Mouse (Mus musculus) forebrain, embryonic 11.5 days (tissue): ENCODE results near the gene Mta1. TPM values are rescaled to one million over a fixed set of nuclear protein-coding genes. Genes with fewer than 3 reads are reported as not detected.

Experiments used
- ATAC-seq: fragments of 200-750 bp; cut with Nextera tagmentation; replicated peaks from 2 replicates; pipeline ENCODE4 v1.8.0; 2017; ENCODE audit warnings: moderate TSS enrichment; ENCODE audit not compliant: low FRiP score
- DNase-seq: peaks from one replicate; pipeline ENCODE4 v3.0.0-alpha.2; 2017; ENCODE audit warnings: low spot score
- H3K27ac ChIP-seq: fragments of 300-500 bp; sonication (generic); 2 replicates; pipeline ENCODE4 v1.5.1; 2014; ENCODE audit warnings: low read depth, low read length
- H3K27me3 ChIP-seq: fragments of 300-500 bp; sonication (generic); 2 replicates; pipeline ENCODE4 v1.6.1; 2014; ENCODE audit warnings: mild to moderate bottlenecking, low read length, mixed read lengths; ENCODE audit not compliant: control insufficient read depth, insufficient read depth
- H3K36me3 ChIP-seq: fragments of 300-500 bp; sonication (generic); 2 replicates; pipeline ENCODE4 v1.6.1; 2014; ENCODE audit warnings: mild to moderate bottlenecking, low read length, moderate library complexity, mixed read lengths; ENCODE audit not compliant: control insufficient read depth, insufficient read depth
- H3K4me1 ChIP-seq: fragments of 300-500 bp; sonication (generic); replicated peaks from 2 replicates; pipeline ENCODE4 v1.6.1; 2014; ENCODE audit warnings: low read length, mixed read lengths; ENCODE audit not compliant: control insufficient read depth, insufficient read depth
- H3K4me2 ChIP-seq: fragments of 300-500 bp; sonication (generic); 2 replicates; pipeline ENCODE4 v1.6.1; 2014; ENCODE audit warnings: low read depth, mild to moderate bottlenecking, low read length, moderate library complexity, mixed read lengths; ENCODE audit not compliant: severe bottlenecking
- H3K4me3 ChIP-seq: fragments of 300-500 bp; sonication (generic); 2 replicates; pipeline ENCODE4 v1.5.1; 2014; ENCODE audit warnings: low read depth, low read length
- H3K9ac ChIP-seq: fragments of 300-500 bp; sonication (generic); 2 replicates; pipeline ENCODE4 v1.6.1; 2014; ENCODE audit warnings: low read length
- H3K9me3 ChIP-seq: fragments of 300-500 bp; sonication (generic); 2 replicates; pipeline ENCODE4 v1.6.1; 2016; ENCODE audit warnings: low read length, mixed read lengths; ENCODE audit not compliant: control insufficient read depth
- WGBS: fragments of 180-500 bp; shearing (Covaris S2); extraction: QIAGEN DNeasy Blood & Tissue Kit; methylation state at CpG from one replicate; pipeline ENCODE4 v1.1.7; 2014; 5-methylcytosine and 5-hydroxymethylcytosine counted together
- microRNA-seq: library from miRNA; unstranded; fragments of <30 nt; microRNA quantifications from one replicate; pipeline ENCODE4, GENCODE M21; 2016; ENCODE audit not compliant: insufficient number of aligned reads
- polyA plus RNA-seq: library from polyadenylated mRNA; unstranded; fragments of >200 nt; fragmentation: Nextera tagmentation; extraction: Ambion mirVana; gene quantifications from 2 replicates; pipeline ENCODE4 v1.2.1, GENCODE M21; 2014

The Mta1 gene
- polyA plus RNA-seq, 1 experiment from 2014 or later: 25.3 TPM

- Histone ChIP-seq H3K4me1 (peaks cover 13% of the 10 kb centered on the region; the same call in 1 of the 2 replicates), H3K27ac (no peak within 1 kb of the TSS), H3K27me3 (peaks cover 6% of the 10 kb centered on the region; the same call in 1 of the 2 replicates), H3K4me3 (peak within 1 kb of the TSS; percentile 68), H3K9ac (peak within 1 kb of the TSS; percentile 81), H3K9me3 (no peaks in the 10 kb centered on the region), H3K36me3 (no peaks in the 10 kb centered on the region; the same call in 1 of the 2 replicates), H3K4me2 (peak within 1 kb of the TSS; percentile 95)
- ATAC-seq: peak; percentile 80
- peak; percentile 73 for DNase-seq
- 1% methylated on average over 51 of the region's 63 CpGs for whole genome bisulfite sequencing
Observed at GRCm38 (mm10) chr12:113185442-113186291, 87.6 kb downstream of the Mta1 start, which contains the start of gene Tmem121. Tmem121 (plus strand) TSS chr12:113185930.

- Histone ChIP-seq H3K36me3 (no peaks in the 10 kb centered on the region; the same call in 1 of the 2 replicates), H3K4me1 (peaks cover 13% of the 10 kb centered on the region; the same call in 1 of the 2 replicates), H3K27ac (no peak overlapping the region), H3K27me3 (peaks cover 6% of the 10 kb centered on the region; the same call in 1 of the 2 replicates), H3K9me3 (no peaks in the 10 kb centered on the region), H3K4me3 (peak overlapping the region; percentile 68), H3K4me2 (peak overlapping the region; percentile 95), H3K9ac (peak overlapping the region; percentile 81)
- WGBS: 31% methylated on average over 12 of the region's 12 CpGs
- no peak for DNase-seq
- no peak for ATAC-seq
Observed at GRCm38 (mm10) chr12:113186326-113187010, 88.4 kb downstream of the Mta1 start.

Small RNAs within 50 kb of the gene (microRNA-seq; reads per million reads assigned to microRNA genes)
- gene Gm44471: not detected

Other genes with a start within 250 kb of the Mta1 start
- not detected in 2 replicates for gene Gpr132, start 230.1 kb upstream of the Mta1 start, polyA plus RNA-seq
- 3.2 and 4.3 TPM in 2 replicates for gene Jag2, start 168.5 kb upstream of the Mta1 start, polyA plus RNA-seq
- gene Nudt14, start 156.2 kb upstream of the Mta1 start, polyA plus RNA-seq: 57.6 and 59.2 TPM in 2 replicates
- 26.7 and 27.8 TPM in 2 replicates for gene Btbd6, start 121.8 kb upstream of the Mta1 start, polyA plus RNA-seq
- gene Brf1, start 97.6 kb upstream of the Mta1 start, polyA plus RNA-seq: 67.3 and 70.8 TPM in 2 replicates
- 24.7 and 25.6 TPM in 2 replicates for gene Pacs2, start 83.8 kb upstream of the Mta1 start, polyA plus RNA-seq
- not detected in 2 replicates for gene Tex22, start 23.8 kb upstream of the Mta1 start, polyA plus RNA-seq
- 186 and 217 TPM in 2 replicates for gene Crip2, start 42.0 kb downstream of the Mta1 start, polyA plus RNA-seq
- gene Crip1, start 48.0 kb downstream of the Mta1 start, polyA plus RNA-seq: 61.3 and 66.5 TPM in 2 replicates
- 57.2 and 58.2 TPM in 2 replicates for gene Tedc1, start 58.1 kb downstream of the Mta1 start, polyA plus RNA-seq
- gene Tmem121, start 87.7 kb downstream of the Mta1 start, polyA plus RNA-seq: 17.0 and 20.3 TPM in 2 replicates